ENCODE assay signal across 8 mouse cellular contexts in the genomic region with DNA sequence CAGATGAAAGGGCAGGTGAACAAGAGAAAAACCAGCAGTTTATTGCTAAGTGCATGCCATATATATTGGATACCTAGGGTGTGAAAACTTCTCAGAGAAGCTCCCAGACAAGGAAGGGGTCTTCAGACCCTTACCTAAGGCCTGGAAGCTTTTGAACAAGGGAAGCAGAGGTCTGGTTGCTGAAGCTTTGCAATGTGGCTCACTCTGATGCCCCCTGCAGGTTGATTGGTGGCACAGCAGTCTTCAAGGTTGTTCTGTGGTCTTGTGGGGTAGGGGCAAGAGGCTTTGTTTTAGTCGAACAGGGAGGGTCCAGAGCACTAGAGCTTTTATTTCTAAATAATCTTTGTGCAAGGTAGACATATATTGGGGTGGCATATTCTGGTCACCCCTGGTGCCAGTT. TPM values are rescaled to one million over a fixed set of nuclear protein-coding genes. Genes with fewer than 3 reads are reported as not detected.
DNase-seq lines count a peak whose midpoint lies in the region; ATAC-seq and TF ChIP-seq lines count a peak whose summit lies in the region.

No protein-coding gene starts in this region.

- peak; percentile 72 for TF ChIP-seq CTCF in forebrain, postnatal 0 days (IDR thresholded peaks at IDR 0.05; ENCODE audit: low read depth)

- DNase-seq in forebrain, embryonic 10.5 days (ENCODE audit: extremely low spot score, low spot score), result peak; percentile 44
- peak; percentile 20 for DNase-seq in left cerebral cortex, postnatal 4 days
- DNase-seq in left cerebral cortex, postnatal 10 days (ENCODE audit: extremely low spot score in 1 of 2, low spot score in 2 of 2), result no peak
- DNase-seq in adipocyte (ENCODE audit: low spot score), result peak; percentile 40
- peak; percentile 49 for DNase-seq in forebrain, postnatal 0 days
- peak; percentile 58 for DNase-seq in naive thymus-derived CD4-positive, alpha-beta T cell, adult 2 months (ENCODE audit: low read depth)
- DNase-seq in urinary bladder, postnatal 4 days (ENCODE audit: low spot score in 2 of 2), result no peak

- whole genome bisulfite sequencing in forebrain, embryonic 10.5 days, result 28% methylated on average over 1 of the region's 1 CpGs
- WGBS in forebrain, embryonic 13.5 days, result 15% methylated on average over 1 of the region's 1 CpGs
- WGBS in forebrain, postnatal 0 days, result 9% methylated on average over 1 of the region's 1 CpGs

- no peaks in the 10 kb centered on the region for H3K9me3 ChIP-seq in forebrain, embryonic 10.5 days
- H3K9me3 ChIP-seq in forebrain, embryonic 13.5 days (replicated peaks), result no peaks in the 10 kb centered on the region
- H3K9me3 ChIP-seq in forebrain, postnatal 0 days (ENCODE audit: low read length), result no peaks in the 10 kb centered on the region

- peaks cover 6% of the 10 kb centered on the region for H3K4me1 ChIP-seq in forebrain, embryonic 10.5 days
- H3K4me1 ChIP-seq in forebrain, embryonic 13.5 days, result no peaks in the 10 kb centered on the region
- H3K4me1 ChIP-seq in forebrain, postnatal 0 days (ENCODE audit: insufficient read depth), result no peaks in the 10 kb centered on the region

- intact Hi-C loops in left cerebral cortex, postnatal 4 days (cut with DNase I), result no loop called here
- intact Hi-C loops in left cerebral cortex, postnatal 10 days (cut with DNase I), result no loop called here

- H3K4me3 ChIP-seq in forebrain, embryonic 10.5 days, result no peak overlapping the region
- H3K4me3 ChIP-seq in forebrain, embryonic 13.5 days, result no peak overlapping the region
- no peak overlapping the region for H3K4me3 ChIP-seq in forebrain, postnatal 0 days (ENCODE audit: low read depth, low read length)

- H3K36me3 ChIP-seq in forebrain, embryonic 10.5 days (replicated peaks), result no peaks in the 10 kb centered on the region
- 0 out of 2 replicates have a peak, but pooled peaks cover 4% of the 10 kb centered on the region for H3K36me3 ChIP-seq in forebrain, embryonic 13.5 days (ENCODE audit: poor library complexity, severe bottlenecking)
- no peaks in the 10 kb centered on the region for H3K36me3 ChIP-seq in forebrain, postnatal 0 days (ENCODE audit: insufficient read depth)

- H3K27me3 ChIP-seq in forebrain, embryonic 10.5 days (ENCODE audit: poor library complexity, severe bottlenecking), result no peaks in the 10 kb centered on the region
- no peaks in the 10 kb centered on the region for H3K27me3 ChIP-seq in forebrain, embryonic 13.5 days
- H3K27me3 ChIP-seq in forebrain, postnatal 0 days (ENCODE audit: insufficient read depth, low read length), result no peaks in the 10 kb centered on the region

- H3K9ac ChIP-seq in forebrain, embryonic 13.5 days, result no peak overlapping the region
- no peak overlapping the region for H3K9ac ChIP-seq in forebrain, postnatal 0 days

- no peak overlapping the region for H3K4me2 ChIP-seq in forebrain, embryonic 13.5 days
- no peak overlapping the region for H3K4me2 ChIP-seq in forebrain, postnatal 0 days (ENCODE audit: low read depth)

- no peak for ATAC-seq in forebrain, embryonic 13.5 days
- ATAC-seq in forebrain, postnatal 0 days, result no peak

- H3K27ac ChIP-seq in forebrain, embryonic 10.5 days, result no peak overlapping the region
- no peak overlapping the region for H3K27ac ChIP-seq in forebrain, embryonic 13.5 days
- H3K27ac ChIP-seq in forebrain, postnatal 0 days (ENCODE audit: low read depth, low read length), result no peak overlapping the region

RNA-seq across cellular contexts. Expression of a gene that starts 34.3 kb away (rescaled TPM):
- 21.6 and 22.7 TPM in 2 replicates for polyA plus RNA-seq in forebrain, embryonic 10.5 days (2016; fragmentation: Nextera tagmentation; extraction: Ambion mirVana)
- polyA plus RNA-seq in forebrain, embryonic 13.5 days (2015; fragmentation: Nextera tagmentation; extraction: Ambion mirVana), result 24.8 and 29.7 TPM in 2 replicates
- 10 to 100 TPM; 11.2 to 11.8 TPM for total RNA-seq in left cerebral cortex, postnatal 4 days (2021)
- total RNA-seq in left cerebral cortex, postnatal 10 days (2021), result 1 to 10 TPM; 6.8 to 8.7 TPM
- total RNA-seq in forebrain, postnatal 0 days (2014; rRNA removed), result 2.3 and 4.6 TPM in 2 replicates
- polyA plus RNA-seq in forebrain, postnatal 0 days (2015; fragmentation: Nextera tagmentation; extraction: Ambion mirVana), result 16.7 and 24.2 TPM in 2 replicates

RNA-seq across cellular contexts. Expression of a gene that starts 34.4 kb away (rescaled TPM):
- 797 and 870 TPM in 2 replicates for polyA plus RNA-seq in forebrain, embryonic 10.5 days (2016; fragmentation: Nextera tagmentation; extraction: Ambion mirVana)
- polyA plus RNA-seq in forebrain, embryonic 13.5 days (2015; fragmentation: Nextera tagmentation; extraction: Ambion mirVana), result 1,225 and 1,613 TPM in 2 replicates
- 100 to 1,000 TPM; 335 to 344 TPM for total RNA-seq in left cerebral cortex, postnatal 4 days (2021)
- total RNA-seq in left cerebral cortex, postnatal 10 days (2021), result 100 to 1,000 TPM; 343 to 360 TPM
- 533 and 625 TPM in 2 replicates for total RNA-seq in forebrain, postnatal 0 days (2014; rRNA removed)
- polyA plus RNA-seq in forebrain, postnatal 0 days (2015; fragmentation: Nextera tagmentation; extraction: Ambion mirVana), result 1,729 and 1,732 TPM in 2 replicates

Comparison
In these comparisons a context has a peak if more than half of its experiments do, and no peak if none do; other contexts are left out.
1. DNase-seq: peak in forebrain, embryonic 10.5 days (single experiment), left cerebral cortex, postnatal 4 days (single experiment), adipocyte (single experiment), forebrain, postnatal 0 days (single experiment) and naive thymus-derived CD4-positive, alpha-beta T cell, adult 2 months (single experiment); none in left cerebral cortex, postnatal 10 days (0 of 2) and urinary bladder, postnatal 4 days (0 of 2).